Mouse (Mus musculus) adrenal gland, adult (tissue): ENCODE measurements around the gene Gfra1.

ENCODE experiments used
- DNase-seq, 2 experiments: peaks; one replicate each; pipeline ENCODE4 v3.0.0; 2022 to 2023; ENCODE audit warnings: low spot score in 1 of 2; ENCODE audit not compliant: inconsistent age in 2 of 2

The Gfra1 gene

DNA sequence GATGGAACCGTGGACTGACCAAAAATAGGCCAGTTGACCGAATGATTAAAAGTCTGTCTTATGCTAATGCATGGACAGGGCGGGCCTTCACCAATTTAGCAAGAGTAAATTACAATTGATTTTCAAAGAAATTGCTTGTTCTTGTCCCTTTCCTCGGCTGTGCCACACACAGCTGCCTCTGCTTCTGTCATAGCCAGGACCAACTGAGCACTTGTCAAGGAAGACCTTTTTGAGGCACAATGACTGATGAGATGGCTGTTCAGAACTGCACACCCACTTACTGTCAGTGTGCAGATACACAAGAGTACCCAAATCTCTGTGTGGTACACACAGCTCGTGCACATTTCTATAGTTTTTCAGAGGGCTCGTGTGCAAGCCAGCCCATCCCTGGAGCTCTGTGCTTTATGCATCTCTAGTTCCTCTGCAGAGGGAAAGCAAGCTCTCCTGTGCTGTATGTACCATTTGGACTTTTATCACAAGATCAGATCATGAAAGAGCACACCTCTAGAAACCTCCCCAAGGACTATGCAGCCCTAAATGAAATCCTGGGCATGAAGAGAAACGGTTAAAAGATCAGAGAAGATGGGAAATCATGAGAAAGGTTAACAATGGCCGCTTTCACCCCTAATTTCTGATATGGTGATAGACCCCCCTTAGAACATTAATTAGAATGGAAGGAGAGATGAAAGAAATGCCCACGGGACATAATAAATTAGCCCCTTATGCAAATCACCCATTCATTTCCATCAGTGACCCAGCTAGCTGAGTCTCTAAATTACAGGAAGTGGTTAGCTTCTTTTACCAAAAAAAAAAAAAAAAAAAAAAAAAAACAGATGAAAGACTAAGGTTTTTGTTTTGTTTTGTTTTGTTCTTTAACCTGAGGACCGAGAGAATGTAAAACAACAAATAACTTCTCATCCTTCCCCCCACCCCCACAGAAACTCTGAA, 12.7 kb downstream of the Gfra1 start:
- DNase-seq: no peak

GRCm38 (mm10) chr19:58441785-58442184, 13.9 kb downstream of the Gfra1 start:
- DNase-seq: no peak

DNA sequence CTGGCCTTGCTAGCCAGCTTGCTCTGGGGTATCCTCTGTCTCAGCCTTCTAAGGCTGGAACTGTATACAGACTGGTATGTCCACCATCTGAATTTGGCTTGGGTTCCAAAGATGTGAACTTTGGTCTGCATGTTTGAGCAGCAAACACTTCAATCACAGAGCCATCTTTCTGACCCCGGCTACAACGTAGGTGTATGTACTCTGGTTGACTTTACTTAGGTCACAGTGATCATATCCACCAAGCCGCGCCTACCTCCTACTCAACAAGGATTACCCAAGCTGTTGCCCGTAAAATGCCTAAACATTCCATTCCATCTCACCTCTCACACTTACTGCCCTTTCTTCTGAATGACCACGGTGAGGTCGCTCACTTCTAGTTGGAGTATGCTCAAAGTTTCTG, 14.5 kb downstream of the Gfra1 start:
- no peak for DNase-seq

- DNase-seq: no peak
Observed at GRCm38 (mm10) chr19:58438762-58439161, 16.9 kb downstream of the Gfra1 start.

- DNase-seq: no peak
Observed at GRCm38 (mm10) chr19:58437441-58438071, 18.2 kb downstream of the Gfra1 start.

DNA sequence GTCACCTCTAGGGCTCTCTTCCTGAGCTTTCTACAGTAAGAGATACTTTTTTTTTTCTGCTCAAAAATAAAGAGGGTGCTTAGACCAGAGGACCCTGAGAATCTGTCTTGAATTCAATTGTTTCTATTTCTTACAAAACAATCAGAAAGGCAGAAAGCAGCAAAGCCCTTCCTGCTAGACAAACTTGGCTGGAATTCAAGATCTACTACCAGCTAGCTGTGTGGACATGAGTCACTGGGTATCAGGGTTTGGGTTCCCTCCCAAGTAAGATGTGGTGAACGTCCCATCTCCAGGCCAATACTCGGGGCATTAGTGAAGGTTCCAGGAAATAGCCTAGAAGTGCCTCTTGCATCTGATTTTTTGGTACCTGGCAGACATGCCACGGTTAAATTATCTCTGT, 18.8 kb downstream of the Gfra1 start:
- DNase-seq: peak in 1 of 2 experiments; percentile 63

DNA sequence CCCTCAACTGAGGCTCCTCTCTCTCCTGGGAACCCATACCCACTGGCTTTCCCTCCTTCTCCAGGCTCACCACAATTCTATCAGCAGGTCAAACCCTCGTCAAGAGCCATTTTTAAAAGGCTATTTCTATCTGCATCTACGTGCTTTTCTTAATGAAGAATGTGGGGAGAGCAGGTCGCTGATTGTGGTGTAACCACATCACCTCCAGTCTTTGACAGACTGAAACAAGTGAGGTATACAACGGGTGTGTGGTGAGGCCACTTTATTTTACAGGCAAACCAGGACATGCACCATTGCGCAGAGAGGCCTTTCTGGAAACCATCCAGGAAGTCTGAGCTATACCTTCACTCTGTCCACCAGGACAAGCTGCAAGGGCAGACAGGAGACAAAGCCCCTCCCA, 19.8 kb downstream of the Gfra1 start:
- no peak for DNase-seq

- no peak for DNase-seq
Observed at GRCm38 (mm10) chr19:58432840-58433239, 22.9 kb downstream of the Gfra1 start.

GRCm38 (mm10) chr19:58428546-58428945, 27.2 kb downstream of the Gfra1 start:
- no peak for DNase-seq

- no peak for DNase-seq
Observed at GRCm38 (mm10) chr19:58427348-58427747, 28.4 kb downstream of the Gfra1 start.

GRCm38 (mm10) chr19:58424928-58425327, 30.8 kb downstream of the Gfra1 start:
- DNase-seq: no peak

GRCm38 (mm10) chr19:58424179-58424578, 31.5 kb downstream of the Gfra1 start:
- DNase-seq: no peak

DNA sequence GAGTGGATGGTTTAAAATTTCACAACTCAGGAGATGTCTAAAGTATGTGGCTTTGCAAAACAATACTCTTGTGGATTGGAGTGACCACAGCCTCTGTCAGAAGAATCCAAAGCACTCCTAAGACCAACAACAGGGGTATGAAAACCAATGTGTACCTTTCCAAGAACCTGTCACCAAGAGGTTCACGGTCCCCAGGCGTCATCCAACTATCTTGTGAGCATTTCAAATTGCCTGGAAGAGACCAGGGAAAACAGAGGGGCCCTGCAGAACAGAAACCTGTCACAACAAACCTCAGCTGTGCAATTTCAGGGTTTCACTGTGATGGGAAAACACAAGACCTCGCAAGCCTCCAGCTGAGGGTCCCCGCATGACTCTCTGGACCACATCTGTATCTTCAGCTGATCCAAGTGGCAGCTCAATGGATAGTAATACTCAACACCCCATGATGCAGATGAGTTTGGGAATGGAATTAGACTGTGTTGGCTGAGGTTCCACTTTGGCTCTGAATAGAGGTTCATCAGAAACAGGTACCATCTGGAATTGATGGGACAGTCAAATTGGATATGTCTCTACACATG, 32.7 kb downstream of the Gfra1 start:
- DNase-seq: no peak

DNA sequence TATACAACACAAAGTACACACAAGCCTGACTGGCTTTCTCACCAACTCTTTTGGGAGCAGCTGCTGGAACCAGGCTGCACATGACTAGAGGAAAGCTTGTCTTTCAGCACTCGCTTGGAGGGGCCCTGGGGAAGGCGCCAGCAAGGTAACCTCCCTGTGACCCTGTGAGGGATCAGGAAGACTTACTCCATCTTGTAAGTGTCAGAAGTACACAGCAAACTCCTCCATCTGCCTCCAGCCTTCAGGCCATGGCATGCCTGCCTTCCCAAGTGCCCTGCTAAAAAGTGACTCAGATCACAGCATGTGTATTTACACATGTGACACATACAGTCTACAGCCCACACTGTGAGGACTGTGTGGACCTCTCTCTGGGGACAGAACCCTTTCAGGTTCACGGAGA, 36.0 kb downstream of the Gfra1 start:
- DNase-seq: no peak

- no peak for DNase-seq
Observed at GRCm38 (mm10) chr19:58419278-58419677, 36.4 kb downstream of the Gfra1 start.

DNA sequence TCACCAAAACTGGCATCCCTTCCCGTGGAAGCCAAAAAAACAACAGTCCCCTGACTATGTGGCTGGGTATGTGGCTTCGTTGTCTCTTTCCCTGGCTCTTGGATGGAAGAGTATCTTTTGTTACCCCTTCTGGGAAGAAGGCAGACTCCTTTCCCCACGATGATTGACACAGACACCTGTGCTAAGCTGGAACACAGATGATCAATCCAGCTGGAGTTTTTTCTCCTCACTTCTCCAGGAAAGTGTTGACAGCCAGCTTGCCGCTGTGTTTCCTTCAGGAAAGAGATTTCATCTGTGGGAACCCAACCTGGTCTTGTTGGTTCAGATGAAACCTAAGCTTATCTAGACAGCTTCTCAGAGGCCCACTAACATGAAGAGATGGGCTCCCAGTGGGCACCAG, 40.5 kb downstream of the Gfra1 start:
- DNase-seq: no peak

DNA sequence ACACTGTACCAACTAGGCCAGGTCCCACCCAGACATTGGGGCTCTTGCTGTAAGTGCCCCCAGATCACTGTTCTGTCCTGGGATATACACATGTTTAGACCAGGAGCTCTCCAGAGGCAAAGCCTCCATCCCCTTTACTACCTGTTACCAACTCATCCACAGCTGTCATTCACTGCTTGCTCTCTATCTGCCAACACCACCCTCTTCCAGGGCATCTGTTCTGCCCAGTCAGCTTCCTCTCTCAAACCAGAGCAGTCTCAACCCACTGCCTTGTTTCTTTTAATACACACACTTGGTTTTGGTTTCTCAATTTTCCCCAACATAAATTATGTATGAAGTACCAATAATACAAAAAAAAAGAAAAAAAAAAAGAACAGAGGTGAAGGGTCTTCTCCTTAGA, 41.0 kb downstream of the Gfra1 start:
- no peak for DNase-seq

DNA sequence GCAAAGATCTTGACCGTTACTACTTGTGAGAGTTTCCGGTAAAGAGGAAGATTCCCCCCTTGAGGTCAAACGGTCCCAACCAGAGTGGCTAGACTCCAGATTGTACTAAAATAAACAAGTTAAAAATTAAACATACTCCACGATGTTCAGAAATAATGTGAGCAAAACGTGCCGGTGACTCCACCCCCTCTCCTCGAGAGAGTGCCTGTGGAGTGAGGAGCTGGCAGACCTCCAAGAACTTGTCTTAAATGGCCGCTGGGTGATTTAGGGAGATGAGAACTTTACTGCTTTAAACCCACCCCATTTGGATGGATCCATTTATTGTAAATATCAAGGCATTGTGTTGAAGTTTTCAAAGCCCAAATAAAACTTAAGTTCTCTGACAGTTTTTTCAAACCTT, 42.4 kb downstream of the Gfra1 start:
- peak; percentile 24 to 72 for DNase-seq

- no peak for DNase-seq
Observed at GRCm38 (mm10) chr19:58412811-58413210, 42.9 kb downstream of the Gfra1 start.

DNA sequence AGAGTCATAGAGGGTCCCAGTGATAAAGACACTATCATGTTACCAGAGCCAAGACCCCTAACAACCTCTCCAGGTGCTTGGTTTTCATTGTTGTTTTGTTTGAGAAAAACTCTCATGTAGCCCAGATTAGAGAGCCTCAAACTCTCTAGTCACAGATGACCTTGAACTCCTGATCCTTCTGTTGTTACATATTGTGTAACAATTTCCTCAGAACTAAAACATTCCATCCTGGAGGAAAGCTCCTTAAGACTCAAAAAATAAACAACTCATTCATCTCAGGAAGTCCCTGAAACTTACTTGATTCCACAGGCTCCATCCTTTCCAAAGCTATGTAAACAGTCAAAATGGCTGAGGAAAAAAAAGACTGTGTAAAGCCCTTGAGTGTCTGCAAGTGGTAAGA, 49.0 kb downstream of the Gfra1 start:
- DNase-seq: no peak

DNA sequence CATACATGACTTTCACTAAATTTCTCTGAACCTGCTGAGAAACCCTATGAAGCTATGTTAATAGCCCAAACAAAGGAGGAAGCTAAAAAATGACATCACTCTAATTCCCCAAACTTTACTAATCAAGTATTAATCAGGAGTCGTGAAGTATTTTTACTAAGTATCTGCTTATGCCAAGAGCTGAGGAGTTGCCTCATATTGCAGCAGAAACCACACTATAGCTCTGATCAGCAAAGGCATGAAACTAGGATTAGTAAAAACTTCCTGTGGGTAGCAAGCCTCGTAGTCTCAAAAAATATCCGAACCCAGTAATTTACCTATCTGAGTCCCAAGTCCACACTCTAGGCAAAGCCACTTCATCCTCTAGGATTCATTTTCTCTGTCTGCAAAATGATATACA, 55.5 kb downstream of the Gfra1 start:
- no peak for DNase-seq

DNA sequence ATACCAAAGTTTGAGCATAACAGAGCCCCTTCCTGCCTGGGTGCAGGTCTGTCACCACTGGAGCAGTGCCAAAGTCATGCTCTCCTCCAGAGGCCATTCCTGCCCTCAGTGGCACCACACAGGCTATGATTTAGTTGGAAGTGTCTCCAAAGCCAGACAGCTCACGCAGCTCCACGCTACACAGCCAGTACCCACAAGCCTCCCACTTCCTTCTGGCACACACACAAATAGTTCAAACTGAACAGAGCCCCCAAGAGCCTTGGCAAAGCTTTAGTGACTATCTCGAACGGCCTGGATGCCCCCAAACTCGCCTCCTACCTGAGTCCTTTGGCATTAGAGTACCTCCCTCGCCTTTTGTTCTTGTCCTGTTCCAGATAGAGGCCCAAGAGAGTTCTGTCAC, 56.5 kb downstream of the Gfra1 start:
- DNase-seq: no peak
